Mouse (Mus musculus): ENCODE data around the gene Tgm5. TPM values are rescaled to one million over a fixed set of nuclear protein-coding genes. Genes with fewer than 3 reads are reported as not detected.

The Tgm5 gene
- polyA plus RNA-seq (2012; rRNA removed; ENCODE audit: low replicate concordance), result 1.0 TPM in 1 of 2 replicates, not detected in the other

DNA sequence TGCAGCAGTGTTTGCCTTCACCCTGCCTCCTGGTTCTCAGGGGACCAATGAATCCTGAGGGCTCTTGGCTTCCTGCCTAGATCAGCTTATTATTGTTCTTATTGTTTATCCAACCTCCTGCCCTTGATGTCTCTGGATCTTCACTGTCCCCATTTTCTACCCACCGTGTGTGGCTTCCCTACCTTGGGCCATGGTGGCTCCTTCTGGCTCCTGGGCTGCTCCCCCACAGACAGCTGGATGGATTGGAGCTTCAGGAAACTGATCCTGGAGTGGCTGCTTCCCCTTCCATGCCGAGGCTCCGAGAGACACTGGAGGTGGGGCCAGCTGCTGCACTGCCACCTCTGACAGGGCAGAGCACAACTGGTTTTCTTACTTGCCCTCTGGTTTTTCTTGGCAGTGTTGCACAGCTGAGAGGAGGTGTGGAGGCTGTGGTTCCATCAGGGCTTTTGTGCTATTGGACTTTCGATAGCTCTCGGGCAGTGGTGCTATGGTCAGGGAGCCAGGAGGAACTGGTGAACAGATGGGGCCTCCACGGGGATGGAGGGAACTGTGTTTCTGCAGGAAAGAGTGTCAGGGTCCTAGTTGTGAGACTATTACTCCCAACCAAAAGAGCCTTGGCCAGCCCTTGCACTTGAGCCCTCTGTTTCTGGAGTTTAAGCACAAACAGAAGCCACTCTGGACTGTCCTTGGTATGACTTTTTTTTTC lies at the start of gene Tgm5:
Gene Tgm5, minus strand, starts transcription at position 362 of the 706 bp plus-strand sequence.

DNA sequence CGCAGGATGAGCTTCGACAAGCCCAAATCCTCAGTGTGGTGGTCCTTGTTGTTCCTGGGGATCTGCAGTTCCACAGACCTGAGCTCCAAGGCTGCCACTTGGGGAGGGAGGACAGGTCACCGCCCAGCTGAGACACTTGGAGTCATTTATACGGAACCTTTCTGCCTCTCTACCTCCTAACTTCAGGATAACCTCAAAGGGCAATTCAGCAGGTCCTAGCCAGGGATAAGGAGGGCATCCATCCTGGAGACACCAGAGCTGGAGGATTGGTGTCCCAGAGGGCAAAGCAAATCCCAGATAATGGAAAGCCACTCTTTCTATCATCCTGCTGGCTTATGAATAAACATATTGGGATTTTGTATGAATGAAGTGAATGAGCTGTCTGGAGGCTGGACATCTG lies 24.1 kb upstream of the Tgm5 start, which contains the start of gene Tgm7:
Gene Tgm7, minus strand, starts transcription at position 101 of the 400 bp plus-strand sequence.

DNA sequence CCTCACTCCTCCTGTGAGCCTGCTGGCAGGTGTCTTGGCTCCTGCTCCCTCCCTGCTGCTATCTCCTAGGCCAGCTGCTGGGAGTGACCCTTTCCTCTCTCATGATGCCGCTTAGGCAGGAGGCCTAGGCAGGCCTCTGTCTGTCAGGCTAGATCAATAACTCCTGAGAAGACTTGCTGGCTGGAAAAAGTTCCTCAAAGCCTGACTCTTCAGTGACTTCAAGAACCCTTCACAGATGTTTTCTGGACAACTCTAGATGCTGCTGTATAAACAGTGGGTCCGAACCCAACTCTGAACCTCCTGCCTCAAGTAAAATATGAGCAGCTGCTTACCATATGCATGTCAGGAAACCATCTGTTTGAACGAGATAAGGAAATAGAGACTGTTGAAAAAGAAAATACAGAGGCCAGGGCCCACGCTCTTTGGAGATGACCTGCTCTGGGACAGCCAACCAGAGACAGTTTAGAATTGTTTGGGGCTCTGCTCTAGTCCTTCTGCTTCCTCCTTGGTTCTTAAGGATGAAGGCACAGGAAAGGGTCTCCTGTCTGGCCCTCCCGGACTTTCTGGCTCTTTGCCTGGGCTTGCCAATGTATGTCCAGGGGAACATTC lies 48.8 kb downstream of the Tgm5 start, which contains the start of gene Epb42:
Gene Epb42, minus strand, starts transcription at position 340 of the 609 bp plus-strand sequence.

GRCm38 (mm10) chr2:121007925-121008663 lies 77.5 kb downstream of the Tgm5 start, which contains the start of gene Ccndbp1:
Gene Ccndbp1, plus strand, starts transcription at chr2:121008403.

Other genes with a start within 250 kb of the Tgm5 start
- 18.2 and 22.0 TPM in 2 replicates for gene Cdan1, start 235.7 kb downstream of the Tgm5 start, polyA plus RNA-seq (2012; rRNA removed; ENCODE audit: low replicate concordance)
- gene Ttbk2, start 235.2 kb downstream of the Tgm5 start, polyA plus RNA-seq (2012; rRNA removed; ENCODE audit: low replicate concordance), result 2.3 and 4.2 TPM in 2 replicates
- gene Ubr1, start 115.1 kb downstream of the Tgm5 start, polyA plus RNA-seq (2012; rRNA removed; ENCODE audit: low replicate concordance), result 26.8 and 39.5 TPM in 2 replicates
- 6.0 and 11.9 TPM in 2 replicates for gene Tmem62, start 108.8 kb downstream of the Tgm5 start, polyA plus RNA-seq (2012; rRNA removed; ENCODE audit: low replicate concordance)
- 18.3 and 30.3 TPM in 2 replicates for gene Ccndbp1, start 77.4 kb downstream of the Tgm5 start, polyA plus RNA-seq (2012; rRNA removed; ENCODE audit: low replicate concordance)
- gene Epb42, start 48.8 kb downstream of the Tgm5 start, polyA plus RNA-seq (2012; rRNA removed; ENCODE audit: low replicate concordance), result not detected in 2 replicates
- gene Tgm7, start 24.0 kb upstream of the Tgm5 start, polyA plus RNA-seq (2012; rRNA removed; ENCODE audit: low replicate concordance), result 0.23 TPM in 1 of 2 replicates, not detected in the other
- 3.2 and 6.8 TPM in 2 replicates for gene Adal, start 54.6 kb upstream of the Tgm5 start, polyA plus RNA-seq (2012; rRNA removed; ENCODE audit: low replicate concordance)
- 8.7 and 13.8 TPM in 2 replicates for gene Lcmt2, start 54.8 kb upstream of the Tgm5 start, polyA plus RNA-seq (2012; rRNA removed; ENCODE audit: low replicate concordance)
- gene Tubgcp4, start 84.8 kb upstream of the Tgm5 start, polyA plus RNA-seq (2012; rRNA removed; ENCODE audit: low replicate concordance), result 38.3 and 50.0 TPM in 2 replicates
- gene Zscan29, start 85.3 kb upstream of the Tgm5 start, polyA plus RNA-seq (2012; rRNA removed; ENCODE audit: low replicate concordance), result 2.9 and 3.3 TPM in 2 replicates
- gene Trp53bp1, start 185.6 kb upstream of the Tgm5 start, polyA plus RNA-seq (2012; rRNA removed; ENCODE audit: low replicate concordance), result 21.3 and 28.9 TPM in 2 replicates
- 3.4 and 5.7 TPM in 2 replicates for gene Map1a, start 203.8 kb upstream of the Tgm5 start, polyA plus RNA-seq (2012; rRNA removed; ENCODE audit: low replicate concordance)